Mouse (Mus musculus) heart, adult 2 months (tissue): Measurements from ENCODE around the gene Vwce. TPM values are rescaled to one million over a fixed set of nuclear protein-coding genes. Genes with fewer than 3 reads are reported as not detected.
A peak's percentile ranks its signal among the peaks of the same experiment; 100 is the strongest.

Source experiments
- DNase-seq, 2 experiments: peaks; one replicate each; pipeline ENCODE4 v3.0.0; 2021
- H3K27ac ChIP-seq: fragments of 200-600 bp; 2 replicates; pipeline ENCODE4 v1.8.1; 2022
- H3K27me3 ChIP-seq: fragments of 200-500 bp; 2 replicates; pipeline ENCODE4 v1.6.1; 2012; ENCODE audit warnings: mild to moderate bottlenecking, low read length, inconsistent platforms, mixed read lengths; ENCODE audit not compliant: control insufficient read depth, insufficient read depth
- H3K36me3 ChIP-seq: fragments of 200-500 bp; 2 replicates; pipeline ENCODE4 v1.6.1; 2012; ENCODE audit warnings: low read length, inconsistent platforms; ENCODE audit not compliant: control insufficient read depth, insufficient read depth
- H3K4me1 ChIP-seq: fragments of 200-500 bp; 2 replicates; pipeline ENCODE4 v1.6.1; 2011; ENCODE audit warnings: low read length; ENCODE audit not compliant: control insufficient read depth, insufficient read depth
- H3K4me3 ChIP-seq: fragments of 200-600 bp; 2 replicates; pipeline ENCODE4 v1.8.1; 2022
- H3K79me2 ChIP-seq: fragments of 200-500 bp; replicated peaks from 2 replicates; pipeline ENCODE4 v1.6.1; 2012; ENCODE audit warnings: mild to moderate bottlenecking, inconsistent platforms, low read length, moderate library complexity, mixed read lengths; ENCODE audit not compliant: control insufficient read depth, insufficient read depth
- H3K9ac ChIP-seq: fragments of 200-500 bp; 2 replicates; pipeline ENCODE4 v1.6.1; 2012; ENCODE audit warnings: low read depth, mild to moderate bottlenecking, control low read depth, inconsistent platforms, low read length, mixed read lengths
- CTCF ChIP-seq: fragments of 200-600 bp; IDR thresholded peaks from 2 replicates; pipeline ENCODE4 v1.8.1; 2022; ENCODE audit warnings: antibody characterized with exemption, mild to moderate bottlenecking, moderate library complexity
- EP300 ChIP-seq: fragments of 200-500 bp; IDR thresholded peaks from 2 replicates; pipeline ENCODE4 v1.6.1; 2011; ENCODE audit warnings: low read depth, low read length, control low read depth; ENCODE audit not compliant: insufficient read depth
- POLR2A ChIP-seq: fragments of 200-500 bp; IDR thresholded peaks from 2 replicates; pipeline ENCODE4 v1.6.1; 2011; ENCODE audit warnings: mild to moderate bottlenecking, low read depth, low read length, control low read depth; ENCODE audit not compliant: insufficient read depth
- WGBS: fragments of 180-500 bp; shearing (Covaris S2); methylation state at CpG from one replicate; pipeline ENCODE4 v1.1.7; 2018; 5-methylcytosine and 5-hydroxymethylcytosine counted together
- intact Hi-C: fragments of 180-260 bp; cut with DNase I; formaldehyde crosslinking; loops from one replicate; pipeline ENCODE4 v1.15.1; 2025
- polyA plus RNA-seq: library from polyadenylated mRNA; depleted of rRNA; stranded (reverse); fragments of >200 nt; gene quantifications from 2 replicates; pipeline ENCODE4 v1.2.3, GENCODE M21; 2012
- total RNA-seq, 2 experiments: library from RNA; stranded (reverse); gene quantifications; 2 replicates each; pipeline ENCODE4 v1.2.3; 2021

Vwce gene
- total and polyA plus RNA-seq, 3 experiments: not detected

- Histone ChIP-seq H3K79me2 (no peaks in the 10 kb centered on the region), H3K4me1 (no peaks in the 10 kb centered on the region), H3K27ac (no peak overlapping the region), H3K27me3 (no peaks in the 10 kb centered on the region), H3K4me3 (no peak overlapping the region), H3K36me3 (no peaks in the 10 kb centered on the region), H3K9ac (no peak overlapping the region)
- TF ChIP-seq POLR2A: no peak
- no peak for TF ChIP-seq CTCF
- no peak for TF ChIP-seq EP300
- 91% methylated on average over 6 of the region's 6 CpGs for WGBS
- intact Hi-C loops: no loop called here
- no peak for DNase-seq
These were observed 42.2 kb upstream of the Vwce start for GRCm38 (mm10) chr19:10591659-10592377.

GRCm38 (mm10) chr19:10598188-10598587 lies 35.8 kb upstream of the Vwce start:
- 38% methylated on average over 3 of the region's 3 CpGs for WGBS
- Histone ChIP-seq H3K4me1 (peaks cover under 1% of the 10 kb centered on the region; the same call in 1 of the 2 replicates), H3K4me3 (no peak overlapping the region), H3K36me3 (no peaks in the 10 kb centered on the region), H3K9ac (no peak overlapping the region), H3K27me3 (no peaks in the 10 kb centered on the region), H3K27ac (no peak overlapping the region), H3K79me2 (no peaks in the 10 kb centered on the region)
- DNase-seq: no peak
- intact Hi-C loops: no loop called here
- peak; percentile 38 for TF ChIP-seq CTCF
- TF ChIP-seq POLR2A: no peak
- TF ChIP-seq EP300: no peak

- 95% methylated on average over 2 of the region's 2 CpGs for WGBS
- H3K36me3 ChIP-seq: no peaks in the 10 kb centered on the region
- intact Hi-C loops: loop anchor here (5.0 kb wide), 2 partner anchors 57 to 152 kb away; no protein-coding TSS in a partner anchor
These were observed 34.4 kb upstream of the Vwce start for GRCm38 (mm10) chr19:10599648-10600047.

GRCm38 (mm10) chr19:10602247-10602769 lies 31.7 kb upstream of the Vwce start:
- TF ChIP-seq POLR2A (no peak), EP300 (no peak), CTCF (no peak)
- 17% methylated on average over 6 of the region's 6 CpGs for WGBS
- intact Hi-C loops: loop anchor here (1.0 to 5.0 kb wide), 3 partner anchors 43 to 155 kb away; no protein-coding TSS in a partner anchor
- Histone ChIP-seq H3K36me3 (peaks cover 6% of the 10 kb centered on the region), H3K4me1 (peaks cover 7% of the 10 kb centered on the region), H3K79me2 (no peaks in the 10 kb centered on the region; the same call in 1 of the 2 replicates), H3K27me3 (no peaks in the 10 kb centered on the region), H3K9ac (peak overlapping the region; percentile 71), H3K4me3 (peak overlapping the region; percentile 34), H3K27ac (peak overlapping the region; percentile 65)
- peak in 1 of 2 experiments; percentile 14 for DNase-seq

More at GRCm38 (mm10) chr19:10599648-10600047, 34.4 kb upstream of the Vwce start:
- Histone ChIP-seq H3K9ac (no peak overlapping the region), H3K27me3 (no peaks in the 10 kb centered on the region), H3K27ac (no peak overlapping the region), H3K79me2 (no peaks in the 10 kb centered on the region), H3K4me1 (peaks cover 4% of the 10 kb centered on the region), H3K4me3 (no peak overlapping the region)
- no peak for DNase-seq
- TF ChIP-seq EP300: no peak
- TF ChIP-seq CTCF: no peak
- TF ChIP-seq POLR2A: no peak

- H3K9ac ChIP-seq: peak overlapping the region; percentile 71
- DNase-seq: peak; percentile 89
- TF ChIP-seq EP300: peak; percentile 74; the same call in 1 of the 2 replicates
- TF ChIP-seq POLR2A: peak; percentile 75
- peak; percentile 98 for TF ChIP-seq CTCF
- intact Hi-C loops: loop anchor here (1.0 to 5.0 kb wide), 4 partner anchors 43 to 155 kb away; partner anchors contain the start of gene Cpsf7
- peaks cover 7% of the 10 kb centered on the region for H3K4me1 ChIP-seq
- H3K36me3 ChIP-seq: peaks cover 9% of the 10 kb centered on the region
- H3K27ac ChIP-seq: peak overlapping the region; percentile 65
- peak overlapping the region; percentile 34 for H3K4me3 ChIP-seq
- no peaks in the 10 kb centered on the region; the same call in 1 of the 2 replicates for H3K79me2 ChIP-seq
- WGBS: 2% methylated on average over 9 of the region's 9 CpGs
- H3K27me3 ChIP-seq: no peaks in the 10 kb centered on the region
These were observed 31.2 kb upstream of the Vwce start for GRCm38 (mm10) chr19:10602787-10603186.
